Mouse (Mus musculus): ENCODE data around the gene Gm10142.
"Not testable (repeated sequence)": the region's sequence is repeated elsewhere in the genome, so short reads cannot be mapped to it uniquely, and the experiment has no call there.

Gm10142 gene

DNA sequence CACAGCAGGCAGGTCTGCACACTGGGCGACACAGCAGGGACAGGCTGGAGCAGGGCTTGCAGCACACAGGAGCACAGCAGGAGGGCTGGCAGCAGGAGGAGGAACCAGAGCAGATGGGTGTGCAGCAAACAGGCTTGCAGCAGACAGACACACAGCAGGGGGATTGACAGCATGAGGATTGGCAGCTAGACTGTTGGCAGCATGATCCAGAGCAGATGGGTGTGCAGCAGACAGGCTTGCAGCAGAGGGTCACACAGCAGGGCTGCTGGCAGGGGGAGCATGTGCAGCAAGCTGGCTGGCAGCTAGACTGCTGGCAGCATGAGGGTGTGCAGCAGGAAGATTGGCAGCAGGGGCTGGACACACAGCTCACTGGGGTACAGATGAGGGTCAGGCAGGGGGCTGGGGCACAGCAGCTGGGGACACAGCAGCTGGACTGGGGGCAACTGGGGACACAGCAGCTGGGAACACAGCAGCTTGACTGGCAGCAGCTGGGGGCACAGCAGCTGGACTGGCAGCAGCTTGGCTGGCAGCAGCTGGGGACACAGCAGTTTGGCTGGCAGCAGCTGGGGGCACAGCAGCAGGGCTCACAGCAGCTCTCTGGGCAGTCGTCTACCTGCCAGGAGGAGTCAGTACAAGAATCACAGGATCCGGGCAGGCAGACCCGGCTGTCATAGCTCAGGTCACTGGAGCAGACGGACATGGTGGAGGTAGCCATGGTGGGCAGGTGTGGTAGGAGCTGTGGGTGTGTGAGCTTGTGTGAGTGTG, 26.5 kb downstream of the Gm10142 start, which contains the start of gene Gm18596:
Gene Gm18596 (minus strand): TSS at position 715 of the 765 bp plus-strand sequence.
- DNase-seq = not testable (repeated sequence)

DNA sequence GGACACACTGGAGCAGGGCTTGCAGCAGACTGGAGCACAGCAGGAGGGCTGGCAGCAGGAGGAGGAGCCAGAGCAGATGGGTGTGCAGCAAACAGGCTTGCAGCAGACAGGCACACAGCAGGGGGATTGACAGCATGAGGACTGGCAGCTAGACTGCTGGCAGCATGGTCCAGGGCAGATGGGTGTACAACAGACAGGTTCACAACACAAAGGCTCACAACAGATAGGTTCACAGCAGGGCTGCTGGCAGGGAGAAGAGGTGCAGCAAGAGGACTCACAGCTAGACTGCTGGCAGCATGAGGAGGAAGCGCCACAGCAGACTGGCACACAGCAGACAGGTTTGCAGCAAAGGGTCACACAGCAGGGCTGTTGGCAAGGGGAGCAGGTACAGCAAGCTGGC, 35.1 kb downstream of the Gm10142 start:
- DNase-seq = not testable (repeated sequence)

DNA sequence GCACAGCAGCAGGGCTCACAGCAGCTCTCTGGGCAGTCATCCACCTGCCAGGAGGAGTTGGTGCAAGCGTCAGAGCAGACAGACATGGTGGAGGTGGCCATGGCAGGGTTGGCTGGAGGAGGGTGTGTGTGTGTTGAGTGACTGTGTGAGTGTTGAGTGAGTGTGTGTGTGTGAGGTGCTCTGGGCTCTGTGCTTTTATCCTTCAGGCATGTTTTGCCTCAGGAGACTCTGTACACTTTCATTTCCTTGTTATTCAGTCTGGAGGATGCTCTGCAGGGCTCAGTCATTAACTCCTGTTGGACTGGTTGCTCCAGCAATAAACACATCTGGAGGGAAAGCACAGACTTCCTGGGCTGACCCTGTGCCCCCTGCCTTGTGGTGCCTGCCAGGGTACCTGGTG, 35.6 kb downstream of the Gm10142 start, which contains the start of gene Gm9736:
Gene Gm9736 (minus strand): TSS at position 101 of the 400 bp plus-strand sequence.
- not testable (repeated sequence) for DNase-seq

DNA sequence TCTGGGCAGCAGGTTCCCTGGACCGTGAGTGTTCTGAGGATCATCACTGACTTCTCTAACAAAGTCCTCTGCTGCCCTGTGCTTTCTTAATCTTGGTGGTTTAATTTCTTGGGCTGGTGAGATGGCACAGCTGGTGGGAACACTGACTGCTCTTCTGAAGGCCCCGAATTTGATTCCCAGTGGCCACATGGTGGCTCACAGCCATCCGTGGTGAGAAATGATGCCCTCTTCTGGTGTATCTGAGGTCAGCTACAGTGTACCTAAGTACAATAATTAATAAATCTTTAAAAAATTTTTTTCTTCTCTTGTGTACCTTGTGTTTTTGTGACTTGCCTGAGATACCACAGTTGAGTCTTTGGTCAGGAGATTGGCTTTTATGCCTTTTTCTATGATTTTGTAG, 36.7 kb downstream of the Gm10142 start:
- DNase-seq = not testable (repeated sequence)

DNA sequence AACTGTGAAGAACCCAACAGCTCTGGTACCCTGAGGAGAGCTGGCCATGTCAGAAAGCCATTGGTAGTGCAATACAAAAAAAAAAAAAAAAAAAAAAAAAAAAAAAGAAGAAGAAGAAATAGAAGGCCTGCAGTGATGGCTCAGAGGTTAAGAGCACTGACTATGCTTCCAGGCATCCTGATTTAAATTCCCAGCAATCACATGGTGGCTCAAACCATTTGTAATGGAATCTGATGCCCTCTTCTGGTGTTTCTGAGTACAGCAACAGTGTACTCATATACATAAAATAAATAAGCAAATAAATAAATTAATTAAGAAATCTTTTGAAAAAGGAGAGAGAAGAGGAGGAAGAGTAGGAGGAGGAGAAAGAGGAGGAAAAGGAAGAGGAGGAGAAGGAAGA, 37.8 kb downstream of the Gm10142 start:
- DNase-seq = no peak

DNA sequence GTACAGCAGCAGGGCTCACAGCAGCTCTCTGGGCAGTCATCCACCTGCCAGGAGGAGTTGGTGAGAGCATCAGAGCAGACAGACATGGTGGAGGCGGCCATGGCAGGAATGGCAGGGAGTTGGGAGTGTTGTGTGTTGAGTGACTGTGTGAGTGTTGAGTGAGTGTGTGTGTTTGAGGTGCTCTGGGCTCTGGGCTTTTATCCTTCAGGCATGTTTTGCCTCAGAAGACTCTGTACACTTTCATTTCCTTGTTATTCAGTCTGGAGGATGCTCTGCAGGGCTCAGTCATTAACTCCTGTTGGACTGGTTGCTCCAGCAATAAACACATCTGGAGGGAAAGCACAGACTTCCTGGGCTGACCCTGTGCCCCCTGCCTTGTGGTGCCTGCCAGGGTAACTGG, 44.0 kb downstream of the Gm10142 start, which contains the start of gene Gm3233:
Gene Gm3233 (minus strand): TSS at position 101 of the 400 bp plus-strand sequence.
- not testable (repeated sequence) for DNase-seq

All from right cerebral cortex, postnatal 14 days (tissue).